Mouse (Mus musculus): ENCODE measurements around the gene Eif2b4. TPM values are rescaled to one million over a fixed set of nuclear protein-coding genes. Genes with fewer than 3 reads are reported as not detected.

Eif2b4 gene
- polyA plus RNA-seq, 1 experiment from 2014 or later, result 76.1 TPM

- H3K4me3 ChIP-seq (ENCODE audit: low read length), result peak overlapping the region; percentile 32
- H3K36me3 ChIP-seq (ENCODE audit: insufficient read depth, low read length), result peaks cover 8% of the 10 kb centered on the region; the same call in 1 of the 2 replicates
- no peaks in the 10 kb centered on the region for H3K9me3 ChIP-seq (ENCODE audit: low read length)
- H3K27me3 ChIP-seq (ENCODE audit: insufficient read depth, low read length), result peaks cover 61% of the 10 kb centered on the region
- no peak overlapping the region for H3K9ac ChIP-seq (replicated peaks; ENCODE audit: low read length)
- H3K27ac ChIP-seq (ENCODE audit: low read length), result no peak overlapping the region
- 1% methylated on average over 13 of the region's 13 CpGs for WGBS
- ATAC-seq (ENCODE audit: low FRiP score, low TSS enrichment), result no peak
- peaks cover 15% of the 10 kb centered on the region for H3K4me1 ChIP-seq (ENCODE audit: insufficient read depth, low read length)
- H3K4me2 ChIP-seq (replicated peaks; ENCODE audit: low read depth, low read length), result peak overlapping the region; percentile 52
Observed at GRCm38 (mm10) chr5:31137658-31138057, 55.6 kb downstream of the Eif2b4 start.

Other genes starting within 250 kb of the Eif2b4 start
- gene Cgref1, start 247.8 kb downstream of the Eif2b4 start, polyA plus RNA-seq (2015; fragmentation: Nextera tagmentation; extraction: Ambion mirVana), result 17.9 and 20.3 TPM in 2 replicates
- 172 TPM in 2 replicates for gene Preb, start 233.1 kb downstream of the Eif2b4 start, polyA plus RNA-seq (2015; fragmentation: Nextera tagmentation; extraction: Ambion mirVana)
- 1.9 and 2.2 TPM in 2 replicates for gene Tcf23, start 224.8 kb downstream of the Eif2b4 start, polyA plus RNA-seq (2015; fragmentation: Nextera tagmentation; extraction: Ambion mirVana)
- 158 and 163 TPM in 2 replicates for gene Atraid, start 145.1 kb downstream of the Eif2b4 start, polyA plus RNA-seq (2015; fragmentation: Nextera tagmentation; extraction: Ambion mirVana)
- 14.6 and 14.7 TPM in 2 replicates for gene Slc5a6, start 144.5 kb downstream of the Eif2b4 start, polyA plus RNA-seq (2015; fragmentation: Nextera tagmentation; extraction: Ambion mirVana)
- gene Cad, start 138.7 kb downstream of the Eif2b4 start, polyA plus RNA-seq (2015; fragmentation: Nextera tagmentation; extraction: Ambion mirVana), result 36.0 and 38.7 TPM in 2 replicates
- not detected in 2 replicates for gene Dnajc5g, start 87.1 kb downstream of the Eif2b4 start, polyA plus RNA-seq (2015; fragmentation: Nextera tagmentation; extraction: Ambion mirVana)
- 3.4 and 4.5 TPM in 2 replicates for gene Slc30a3, start 85.2 kb downstream of the Eif2b4 start, polyA plus RNA-seq (2015; fragmentation: Nextera tagmentation; extraction: Ambion mirVana)
- 0.19 and 0.28 TPM in 2 replicates for gene Trim54, start 76.7 kb downstream of the Eif2b4 start, polyA plus RNA-seq (2015; fragmentation: Nextera tagmentation; extraction: Ambion mirVana)
- not detected in 2 replicates for gene Ucn, start 54.6 kb downstream of the Eif2b4 start, polyA plus RNA-seq (2015; fragmentation: Nextera tagmentation; extraction: Ambion mirVana)
- gene Mpv17, start 39.2 kb downstream of the Eif2b4 start, polyA plus RNA-seq (2015; fragmentation: Nextera tagmentation; extraction: Ambion mirVana), result 79.0 and 79.3 TPM in 2 replicates
- 1.9 and 2.1 TPM in 2 replicates for gene Gm29609, start 13.5 kb downstream of the Eif2b4 start, polyA plus RNA-seq (2015; fragmentation: Nextera tagmentation; extraction: Ambion mirVana)
- 82.8 and 99.0 TPM in 2 replicates for gene Gtf3c2, start 13.3 kb downstream of the Eif2b4 start, polyA plus RNA-seq (2015; fragmentation: Nextera tagmentation; extraction: Ambion mirVana)
- gene Snx17, start 203 bp downstream of the Eif2b4 start, polyA plus RNA-seq (2015; fragmentation: Nextera tagmentation; extraction: Ambion mirVana), result 151 and 165 TPM in 2 replicates
- gene Zfp513, start 8.9 kb upstream of the Eif2b4 start, polyA plus RNA-seq (2015; fragmentation: Nextera tagmentation; extraction: Ambion mirVana), result 9.9 and 10.9 TPM in 2 replicates
- 138 and 139 TPM in 2 replicates for gene Ppm1g, start 27.3 kb upstream of the Eif2b4 start, polyA plus RNA-seq (2015; fragmentation: Nextera tagmentation; extraction: Ambion mirVana)
- gene Nrbp1, start 47.4 kb upstream of the Eif2b4 start, polyA plus RNA-seq (2015; fragmentation: Nextera tagmentation; extraction: Ambion mirVana), result 179 and 182 TPM in 2 replicates
- 0.52 TPM in 1 of 2 replicates, not detected in the other for gene Gm9970, start 47.8 kb upstream of the Eif2b4 start, polyA plus RNA-seq (2015; fragmentation: Nextera tagmentation; extraction: Ambion mirVana)
- 22.9 and 26.8 TPM in 2 replicates for gene Krtcap3, start 58.3 kb upstream of the Eif2b4 start, polyA plus RNA-seq (2015; fragmentation: Nextera tagmentation; extraction: Ambion mirVana)
- 39.7 and 40.6 TPM in 2 replicates for gene Ift172, start 97.7 kb upstream of the Eif2b4 start, polyA plus RNA-seq (2015; fragmentation: Nextera tagmentation; extraction: Ambion mirVana)
- 42.5 and 46.1 TPM in 2 replicates for gene Fndc4, start 102.7 kb upstream of the Eif2b4 start, polyA plus RNA-seq (2015; fragmentation: Nextera tagmentation; extraction: Ambion mirVana)
- 0.24 and 0.45 TPM in 2 replicates for gene Gckr, start 104.0 kb upstream of the Eif2b4 start, polyA plus RNA-seq (2015; fragmentation: Nextera tagmentation; extraction: Ambion mirVana)